21 mouse cellular contexts compared by ENCODE assay signal in the genomic region with DNA sequence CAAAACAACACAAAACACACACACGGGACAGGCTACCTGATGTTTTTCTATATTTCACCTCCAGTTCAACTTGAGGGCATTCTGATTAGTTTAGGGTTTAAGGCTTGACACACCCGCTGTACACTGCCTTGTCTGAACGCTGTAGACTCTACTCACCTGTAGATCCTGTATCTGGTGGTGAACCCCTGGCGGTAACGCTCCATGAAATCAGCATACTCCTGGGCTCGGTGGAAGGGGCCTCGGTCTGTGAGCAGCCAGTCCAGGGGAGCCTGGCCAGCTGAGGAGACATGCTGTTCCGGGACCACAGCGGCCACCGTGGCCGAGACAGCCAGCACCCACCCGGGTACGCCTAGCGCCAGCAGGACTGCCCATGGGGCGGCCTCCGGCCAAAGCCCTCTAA.
A peak's percentile ranks its signal among the peaks of the same experiment; 100 is the strongest.
DNase-seq lines count a peak whose midpoint lies in the region; ATAC-seq and TF ChIP-seq lines count a peak whose summit lies in the region.
"Had no signal": no experiment of that assay in that cellular context is flagged by ENCODE, and none has a peak within 500 bp of the region (broad histone marks: within the 10 kb centered on the region; RNA-seq: fewer than 3 reads in every experiment).

No protein-coding gene starts in this region.

- WGBS in hindbrain, embryonic 10.5 days = 24% methylated on average over 16 of the region's 16 CpGs
- WGBS in hindbrain, postnatal 0 days = 31% methylated on average over 16 of the region's 16 CpGs
- 31% methylated on average over 16 of the region's 16 CpGs for WGBS in midbrain, embryonic 10.5 days
- 40% methylated on average over 16 of the region's 16 CpGs for WGBS in midbrain, postnatal 0 days
- WGBS in limb, embryonic 10.5 days = 55% methylated on average over 16 of the region's 16 CpGs

- H3K36me3 ChIP-seq in hindbrain, embryonic 10.5 days = no peaks in the 10 kb centered on the region
- H3K36me3 ChIP-seq in hindbrain, postnatal 0 days (ENCODE audit: insufficient read depth, low read length) = no peaks in the 10 kb centered on the region
- H3K36me3 ChIP-seq in midbrain, embryonic 10.5 days = no peaks in the 10 kb centered on the region
- H3K36me3 ChIP-seq in midbrain, postnatal 0 days (ENCODE audit: insufficient read depth, low read length) = no peaks in the 10 kb centered on the region
- no peaks in the 10 kb centered on the region for H3K36me3 ChIP-seq in limb, embryonic 10.5 days
- H3K36me3 ChIP-seq: midbrain, embryonic 12.5 days had no signal

- H3K4me3 ChIP-seq in hindbrain, embryonic 10.5 days = no peak overlapping the region
- no peak overlapping the region for H3K4me3 ChIP-seq in hindbrain, postnatal 0 days (ENCODE audit: low read length)
- no peak overlapping the region for H3K4me3 ChIP-seq in midbrain, embryonic 10.5 days
- H3K4me3 ChIP-seq in midbrain, postnatal 0 days (ENCODE audit: low read depth, low read length) = no peak overlapping the region
- H3K4me3 ChIP-seq in limb, embryonic 10.5 days = no peak overlapping the region
- H3K4me3 ChIP-seq: left cerebral cortex, adult 2 months; midbrain, embryonic 12.5 days had no signal

- DNase-seq in embryo, embryonic 9.5 days (ENCODE audit: extremely low spot score) = peak; percentile 7
- DNase-seq in embryo, embryonic 10.5 days (ENCODE audit: low spot score) = no peak
- DNase-seq in hindbrain, embryonic 10.5 days (ENCODE audit: low spot score) = no peak
- DNase-seq in hindbrain, postnatal 0 days (ENCODE audit: low spot score) = no peak
- peak; percentile 12 for DNase-seq in midbrain, embryonic 10.5 days (ENCODE audit: low spot score)
- DNase-seq in midbrain, postnatal 0 days (ENCODE audit: low spot score) = no peak
- DNase-seq in limb, embryonic 10.5 days (ENCODE audit: low spot score) = no peak
- no peak for DNase-seq in right cerebral cortex, postnatal 14 days
- DNase-seq: cerebellum, adult 8-10 months; heart, postnatal 10 days; kidney, adult 18-20 months; kidney, postnatal 36 days; layer of hippocampus, adult 9-11 months; left cerebral cortex, postnatal 4 days; lung, adult 18-20 months; lung, postnatal 4 days had no signal

- ATAC-seq in hindbrain, postnatal 0 days = no peak
- no peak; the same call in 1 of the 2 replicates for ATAC-seq in midbrain, postnatal 0 days (ENCODE audit: low FRiP score)

- no peak overlapping the region for H3K4me2 ChIP-seq in hindbrain, postnatal 0 days (ENCODE audit: low read depth, low read length)
- no peak overlapping the region for H3K4me2 ChIP-seq in midbrain, postnatal 0 days (ENCODE audit: low read depth, low read length, poor library complexity, severe bottlenecking)
- H3K4me2 ChIP-seq: heart, embryonic 11.5 days; liver, embryonic 11.5 days; midbrain, embryonic 12.5 days had no signal

- no peak for TF ChIP-seq CTCF in hindbrain, postnatal 0 days (IDR thresholded peaks at IDR 0.05; ENCODE audit: low read depth)
- TF ChIP-seq CTCF in midbrain, postnatal 0 days (IDR thresholded peaks at IDR 0.05) = no peak

- H3K27ac ChIP-seq in hindbrain, embryonic 10.5 days = peak overlapping the region; percentile 50; the same call in 1 of the 2 replicates
- no peak overlapping the region for H3K27ac ChIP-seq in hindbrain, postnatal 0 days
- no peak overlapping the region for H3K27ac ChIP-seq in midbrain, embryonic 10.5 days (replicated peaks)
- no peak overlapping the region for H3K27ac ChIP-seq in midbrain, postnatal 0 days (ENCODE audit: low read depth, low read length)
- H3K27ac ChIP-seq in limb, embryonic 10.5 days = 0 out of 2 replicates have a peak overlapping the region, but pooled peaks have one; percentile 25
- H3K27ac ChIP-seq: left cerebral cortex, adult 2 months; midbrain, embryonic 12.5 days had no signal

- H3K9me3 ChIP-seq in hindbrain, embryonic 10.5 days = no peaks in the 10 kb centered on the region
- H3K9me3 ChIP-seq in hindbrain, postnatal 0 days (ENCODE audit: low read length) = no peaks in the 10 kb centered on the region
- no peaks in the 10 kb centered on the region for H3K9me3 ChIP-seq in midbrain, embryonic 10.5 days (replicated peaks)
- H3K9me3 ChIP-seq in midbrain, postnatal 0 days (ENCODE audit: low read length) = no peaks in the 10 kb centered on the region
- no peaks in the 10 kb centered on the region for H3K9me3 ChIP-seq in limb, embryonic 10.5 days (replicated peaks)
- H3K9me3 ChIP-seq: midbrain, embryonic 12.5 days had no signal

- peaks cover 16% of the 10 kb centered on the region for H3K4me1 ChIP-seq in hindbrain, embryonic 10.5 days (replicated peaks)
- peaks cover 5% of the 10 kb centered on the region; the same call in 1 of the 2 replicates for H3K4me1 ChIP-seq in hindbrain, postnatal 0 days (ENCODE audit: insufficient read depth, low read length)
- H3K4me1 ChIP-seq in midbrain, embryonic 10.5 days = peaks cover 15% of the 10 kb centered on the region
- H3K4me1 ChIP-seq in midbrain, postnatal 0 days (ENCODE audit: insufficient read depth, low read length) = peaks cover 3% of the 10 kb centered on the region; the same call in 1 of the 2 replicates
- H3K4me1 ChIP-seq in limb, embryonic 10.5 days = peaks cover 13% of the 10 kb centered on the region

- H3K27me3 ChIP-seq in hindbrain, embryonic 10.5 days (ENCODE audit: insufficient read depth, poor library complexity, severe bottlenecking) = peaks cover 16% of the 10 kb centered on the region
- no peaks in the 10 kb centered on the region for H3K27me3 ChIP-seq in hindbrain, postnatal 0 days (ENCODE audit: insufficient read depth, low read length)
- H3K27me3 ChIP-seq in midbrain, embryonic 10.5 days (ENCODE audit: low read depth, poor library complexity, severe bottlenecking) = peaks cover 16% of the 10 kb centered on the region; the same call in 1 of the 2 replicates
- H3K27me3 ChIP-seq in midbrain, postnatal 0 days (ENCODE audit: insufficient read depth, low read length) = no peaks in the 10 kb centered on the region
- H3K27me3 ChIP-seq in limb, embryonic 10.5 days (ENCODE audit: low read depth, poor library complexity, severe bottlenecking) = peaks cover 12% of the 10 kb centered on the region; the same call in 1 of the 2 replicates
- H3K27me3 ChIP-seq: CH12.LX had no signal

- no peak overlapping the region for H3K9ac ChIP-seq in hindbrain, postnatal 0 days (replicated peaks; ENCODE audit: low read length)
- no peak overlapping the region for H3K9ac ChIP-seq in midbrain, postnatal 0 days (replicated peaks; ENCODE audit: low read length, poor library complexity, severe bottlenecking)
- H3K9ac ChIP-seq: midbrain, embryonic 12.5 days had no signal

Comparison
In these comparisons a context has a peak if more than half of its experiments do, and no peak if none do; other contexts are left out.
1. DNase-seq: peak in embryo, embryonic 9.5 days (single experiment) and midbrain, embryonic 10.5 days (single experiment); none in embryo, embryonic 10.5 days (single experiment), hindbrain, embryonic 10.5 days (single experiment), hindbrain, postnatal 0 days (single experiment), midbrain, postnatal 0 days (single experiment), limb, embryonic 10.5 days (single experiment) and right cerebral cortex, postnatal 14 days (single experiment).
2. H3K27ac ChIP-seq: peak in hindbrain, embryonic 10.5 days (single experiment) and limb, embryonic 10.5 days (single experiment); none in hindbrain, postnatal 0 days (single experiment), midbrain, embryonic 10.5 days (single experiment) and midbrain, postnatal 0 days (single experiment).